Mouse (Mus musculus): Measurements from ENCODE around the gene Cfap97. TPM values are rescaled to one million over a fixed set of nuclear protein-coding genes. Genes with fewer than 3 reads are reported as not detected.

Gene Cfap97
- polyA plus RNA-seq, 1 experiment from 2014 or later: 30.5 TPM

DNA sequence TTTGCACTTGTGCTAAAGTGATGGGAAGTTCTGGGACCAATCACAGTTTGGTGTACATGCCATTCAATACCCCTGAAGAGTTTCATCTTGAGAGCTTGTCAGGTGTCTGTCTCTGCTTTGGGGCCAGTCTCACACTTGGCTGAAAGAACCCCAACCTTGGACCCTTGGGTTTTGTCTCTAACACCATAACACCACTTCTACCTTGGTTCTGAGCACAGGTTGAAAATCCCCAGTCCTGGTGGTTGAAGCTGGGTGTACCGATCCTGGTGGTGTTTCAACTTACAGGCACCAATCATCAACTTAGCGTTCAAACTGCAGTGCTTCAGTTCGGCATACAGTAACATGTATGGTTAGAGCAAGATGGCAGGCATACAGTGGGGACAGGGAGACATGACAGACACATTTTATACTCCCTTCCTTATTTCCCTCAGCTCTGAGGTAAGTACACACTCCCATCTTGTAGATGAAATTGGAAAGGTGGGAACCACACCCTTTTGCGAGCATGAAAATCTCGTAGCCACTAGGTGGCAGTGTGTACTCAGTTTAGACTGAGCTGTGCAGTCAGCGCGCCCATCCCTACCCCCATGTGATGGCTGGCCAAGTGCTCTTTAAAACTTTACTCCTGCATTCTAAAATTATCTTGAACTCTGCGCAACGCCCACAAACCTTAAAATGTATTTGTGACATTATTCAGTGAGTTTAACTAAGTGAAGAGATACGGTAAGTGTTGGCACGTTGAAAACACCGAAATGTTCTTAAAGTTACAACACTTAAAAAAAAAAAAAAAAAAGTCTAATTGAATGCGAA lies 90.2 kb downstream of the Cfap97 start:
- Histone ChIP-seq H3K4me2 (no peak overlapping the region), H3K9ac (no peak overlapping the region), H3K36me3 (no peaks in the 10 kb centered on the region), H3K4me3 (no peak overlapping the region), H3K27me3 (peaks cover 39% of the 10 kb centered on the region), H3K27ac (no peak overlapping the region), H3K9me3 (no peaks in the 10 kb centered on the region), H3K4me1 (replicated peaks) (no peaks in the 10 kb centered on the region; the same call in 1 of the 2 replicates)
- WGBS: 36% methylated on average over 13 of the region's 13 CpGs
- peak; percentile 80 for ATAC-seq (ENCODE audit: low FRiP score)

DNA sequence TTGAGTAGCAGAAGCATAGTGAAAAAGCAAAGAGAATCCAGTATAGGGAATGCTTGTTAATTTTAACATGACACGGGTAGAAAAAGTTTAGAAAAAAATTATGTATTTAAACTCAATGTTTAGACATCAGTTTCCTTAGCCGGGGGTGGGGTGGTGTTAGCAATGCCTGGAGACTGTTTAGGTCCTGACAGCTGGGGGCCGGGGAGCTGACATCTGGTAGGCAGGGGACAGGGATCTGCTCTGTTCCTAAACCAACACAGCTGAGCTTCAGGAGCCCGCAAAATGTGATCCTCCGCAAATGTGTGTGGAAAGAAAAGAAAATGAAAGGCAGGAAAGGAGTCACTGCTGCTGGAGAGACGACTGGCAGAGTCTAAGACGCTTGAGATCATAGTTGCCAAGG lies 91.4 kb downstream of the Cfap97 start:
- H3K9me3 ChIP-seq: no peaks in the 10 kb centered on the region
- H3K9ac ChIP-seq: no peak overlapping the region
- ATAC-seq (ENCODE audit: low FRiP score): no peak
- H3K36me3 ChIP-seq: no peaks in the 10 kb centered on the region
- 47% methylated on average over 7 of the region's 7 CpGs for WGBS
- H3K4me2 ChIP-seq: no peak overlapping the region
- no peaks in the 10 kb centered on the region; the same call in 1 of the 2 replicates for H3K4me1 ChIP-seq (replicated peaks)
- peaks cover 47% of the 10 kb centered on the region for H3K27me3 ChIP-seq
- no peak overlapping the region for H3K4me3 ChIP-seq
- H3K27ac ChIP-seq: no peak overlapping the region

Small RNAs within 50 kb of the gene (microRNA-seq; reads per million reads assigned to microRNA genes)
- not detected for gene Gm23812

Other genes with a start within 250 kb of the Cfap97 start
- gene Ccdc110, start 217.2 kb upstream of the Cfap97 start, polyA plus RNA-seq (2015; fragmentation: Nextera tagmentation; extraction: Ambion mirVana): 0.06 and 0.19 TPM in 2 replicates
- 5.6 and 5.8 TPM in 2 replicates for gene 1700029J07Rik, start 176.5 kb upstream of the Cfap97 start, polyA plus RNA-seq (2015; fragmentation: Nextera tagmentation; extraction: Ambion mirVana)
- 67.4 and 70.4 TPM in 2 replicates for gene Ufsp2, start 176.2 kb upstream of the Cfap97 start, polyA plus RNA-seq (2015; fragmentation: Nextera tagmentation; extraction: Ambion mirVana)
- 0.48 and 0.65 TPM in 2 replicates for gene Lrp2bp, start 152.5 kb upstream of the Cfap97 start, polyA plus RNA-seq (2015; fragmentation: Nextera tagmentation; extraction: Ambion mirVana)
- 31.2 and 32.0 TPM in 2 replicates for gene Ankrd37, start 146.1 kb upstream of the Cfap97 start, polyA plus RNA-seq (2015; fragmentation: Nextera tagmentation; extraction: Ambion mirVana)
- gene Snx25, start 388 bp downstream of the Cfap97 start, polyA plus RNA-seq (2015; fragmentation: Nextera tagmentation; extraction: Ambion mirVana): 6.4 TPM in 2 replicates
- 799 and 807 TPM in 2 replicates for gene Slc25a4, start 59.5 kb downstream of the Cfap97 start, polyA plus RNA-seq (2015; fragmentation: Nextera tagmentation; extraction: Ambion mirVana)
- gene Helt, start 142.9 kb downstream of the Cfap97 start, polyA plus RNA-seq (2015; fragmentation: Nextera tagmentation; extraction: Ambion mirVana): 1.8 and 1.9 TPM in 2 replicates